Mouse (Mus musculus): Measurements from ENCODE around the gene Tbc1d24.

Gene Tbc1d24

DNA sequence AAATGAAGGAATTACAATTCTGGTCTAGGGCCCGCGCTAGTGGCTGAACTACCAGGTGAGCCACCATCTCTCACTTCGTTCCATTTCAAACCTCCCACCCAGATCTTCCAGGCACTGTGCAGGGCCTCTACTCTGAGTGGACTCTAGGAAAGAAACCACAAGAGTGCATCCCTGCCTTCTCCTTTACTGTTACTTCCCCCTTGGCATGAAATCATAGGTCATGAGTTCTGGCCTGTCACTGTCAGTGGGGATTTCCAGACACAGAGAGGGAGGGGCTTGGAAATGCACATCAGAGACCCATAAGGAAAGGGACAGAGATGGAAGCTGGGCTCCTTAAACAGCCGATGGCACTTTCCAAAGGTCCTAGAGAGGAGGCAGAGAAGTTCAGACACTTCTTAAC is 33.6 kb downstream of the Tbc1d24 start:
- no peak for DNase-seq

DNA sequence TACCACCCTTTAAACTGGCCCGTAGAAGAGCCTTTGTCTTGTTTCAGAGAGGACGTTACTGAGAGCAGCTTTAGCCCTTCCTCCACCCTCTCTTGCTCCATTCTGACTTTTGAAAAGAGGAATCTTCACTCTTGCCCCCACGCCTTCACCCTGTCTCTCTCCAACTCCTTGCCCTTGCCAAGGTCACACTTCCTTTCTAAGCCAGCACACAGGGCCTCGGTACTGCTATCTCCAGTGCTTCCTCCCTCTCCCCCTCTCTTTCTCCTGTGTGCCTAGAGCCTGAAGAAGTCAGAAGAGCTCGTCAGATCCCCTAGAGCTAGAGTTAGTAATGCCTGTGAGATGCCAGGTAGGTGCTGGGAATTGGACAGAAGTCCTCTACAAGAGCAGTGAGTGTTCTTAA is 34.6 kb downstream of the Tbc1d24 start:
- DNase-seq, result no peak

DNA sequence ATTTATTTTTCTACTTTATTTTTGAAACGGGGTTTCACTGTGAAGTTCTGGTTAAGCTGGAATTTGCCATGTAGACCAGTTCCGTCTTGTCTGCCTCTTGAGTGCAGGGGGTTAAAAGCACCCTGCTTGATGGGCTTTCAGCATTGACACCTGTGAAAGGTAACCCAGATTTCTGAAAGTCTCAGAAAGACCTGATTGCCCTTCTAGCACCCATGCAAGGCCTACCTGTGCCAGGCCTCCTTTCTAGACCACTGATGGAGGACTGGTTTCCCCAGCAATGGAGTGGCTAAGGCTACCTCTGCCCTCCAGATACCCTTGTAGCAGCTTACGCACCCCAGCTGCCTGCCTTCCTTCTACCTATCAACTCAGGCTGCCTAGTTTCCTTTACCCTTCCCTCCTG is 35.2 kb downstream of the Tbc1d24 start:
- DNase-seq, result no peak

DNA sequence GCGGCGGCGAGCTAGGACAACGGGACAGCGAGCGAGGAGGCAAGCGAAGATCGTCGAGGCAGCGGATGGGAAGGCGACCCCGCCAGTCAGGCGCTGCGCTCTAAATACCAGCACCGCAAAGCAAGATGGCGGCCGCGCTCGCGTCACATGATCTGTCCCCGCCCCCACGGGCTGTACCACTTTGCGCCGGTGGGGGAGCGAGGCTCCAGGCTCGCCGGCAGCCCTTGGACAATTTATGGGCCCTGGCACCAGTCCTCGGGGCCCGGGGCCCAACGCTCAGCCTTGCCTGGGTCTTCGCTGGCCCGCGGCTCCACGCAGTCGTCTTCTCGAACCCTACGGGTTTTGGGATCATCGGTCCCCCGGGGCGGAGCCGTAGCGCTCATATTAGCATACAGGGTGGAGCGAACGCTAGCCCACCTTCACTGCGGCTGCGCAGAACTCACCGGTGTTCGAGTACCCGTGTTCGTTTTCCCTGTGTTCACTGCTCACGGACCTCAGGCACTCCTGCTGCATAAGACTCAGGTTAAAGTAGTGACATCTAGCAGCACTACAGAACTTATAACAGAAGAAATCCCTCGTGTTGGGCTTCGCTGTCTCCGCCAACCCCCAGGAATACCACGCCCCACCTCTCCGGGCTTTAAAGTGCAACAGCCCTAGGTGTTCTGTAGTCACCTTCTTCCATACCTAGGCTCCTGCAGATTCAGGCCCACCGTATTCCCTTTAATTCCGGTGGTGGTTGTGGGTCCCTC is 35.9 kb downstream of the Tbc1d24 start, which contains the start of gene Atp6v0c:
TSS of gene Atp6v0c (minus strand) at position 386 of the 749 bp plus-strand sequence.
- DNase-seq, result peak; percentile 97

DNA sequence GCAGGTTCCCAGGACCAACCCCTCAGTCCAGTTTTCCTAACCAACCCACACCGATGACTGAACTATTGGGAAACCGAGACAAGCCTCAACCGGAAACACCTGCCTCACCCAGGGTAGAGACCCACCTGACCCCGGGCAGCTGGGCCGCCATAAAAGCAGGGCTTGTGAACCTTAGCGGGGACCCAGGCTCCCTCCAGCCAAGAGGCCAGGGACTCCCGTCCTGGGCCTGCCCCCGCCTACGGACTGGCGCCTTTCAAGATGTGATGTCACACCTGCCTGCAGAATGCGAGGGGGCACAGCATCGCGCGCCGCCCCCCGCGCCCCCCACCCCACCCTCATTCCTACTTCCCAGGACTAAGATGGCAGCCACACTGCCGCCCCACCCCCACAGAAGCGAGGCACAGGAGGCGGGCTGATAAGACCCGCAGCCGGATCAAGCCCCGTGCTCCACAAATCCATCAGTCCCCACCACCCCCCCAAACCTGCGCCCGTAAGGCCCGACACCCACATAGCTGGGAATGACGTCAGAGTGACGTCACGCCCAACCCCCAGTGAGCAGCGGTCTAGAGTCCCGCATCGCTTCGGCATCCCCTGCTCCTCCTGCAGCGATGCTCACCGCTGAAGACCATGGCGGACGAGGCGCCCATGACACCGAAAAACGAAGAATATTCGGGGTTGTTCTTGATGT is 36.6 kb downstream of the Tbc1d24 start:
- peak; percentile 85 for DNase-seq

DNA sequence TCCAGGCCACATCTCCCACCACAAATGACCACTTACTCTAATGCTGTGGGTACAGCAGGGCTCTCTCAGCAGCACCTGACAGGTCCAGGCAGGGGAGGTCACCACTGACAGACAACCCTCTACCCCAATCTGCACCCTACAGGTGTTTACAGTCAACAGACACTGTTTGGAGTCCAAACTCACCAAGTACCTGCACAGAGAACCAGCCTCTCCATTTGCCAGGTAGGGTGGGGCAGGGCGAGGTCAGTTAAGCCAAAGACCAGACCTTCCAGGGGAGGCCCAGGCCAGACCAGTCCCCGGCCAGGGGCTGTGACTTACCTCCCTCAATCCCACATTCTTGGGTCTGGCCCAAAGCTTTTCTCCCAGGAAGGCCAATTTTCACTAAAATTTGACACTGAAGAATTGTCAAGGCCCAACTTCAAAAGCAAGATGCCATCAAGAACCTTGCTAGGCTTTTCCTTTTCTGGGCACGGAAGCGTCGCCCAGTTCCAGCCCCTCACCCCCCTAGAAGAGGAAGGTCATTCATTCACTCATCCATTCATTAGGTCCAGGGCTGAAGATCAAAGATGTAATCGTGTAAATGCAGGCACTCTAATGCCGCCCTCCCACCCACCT is 37.4 kb downstream of the Tbc1d24 start:
- peak; percentile 56 for DNase-seq

DNA sequence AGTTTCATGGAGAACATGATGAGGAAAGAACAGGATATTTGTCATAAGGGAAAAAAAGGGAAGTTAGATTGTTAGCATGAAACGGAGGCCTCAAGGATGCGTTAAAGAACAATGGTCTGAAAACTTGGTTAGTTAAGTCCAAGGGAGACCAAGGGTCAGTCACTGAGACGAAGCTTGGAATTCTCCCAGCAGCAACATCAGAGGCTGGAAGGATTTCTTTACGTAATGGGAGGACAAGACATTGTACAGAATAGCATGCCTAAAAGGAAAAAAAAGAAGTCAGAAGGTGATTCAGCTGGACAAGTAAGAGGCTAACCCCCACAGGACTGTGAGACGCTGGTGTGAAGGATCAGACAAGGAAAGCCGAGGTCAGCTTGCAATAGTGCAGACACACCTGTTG is 38.2 kb downstream of the Tbc1d24 start:
- no peak for DNase-seq

DNA sequence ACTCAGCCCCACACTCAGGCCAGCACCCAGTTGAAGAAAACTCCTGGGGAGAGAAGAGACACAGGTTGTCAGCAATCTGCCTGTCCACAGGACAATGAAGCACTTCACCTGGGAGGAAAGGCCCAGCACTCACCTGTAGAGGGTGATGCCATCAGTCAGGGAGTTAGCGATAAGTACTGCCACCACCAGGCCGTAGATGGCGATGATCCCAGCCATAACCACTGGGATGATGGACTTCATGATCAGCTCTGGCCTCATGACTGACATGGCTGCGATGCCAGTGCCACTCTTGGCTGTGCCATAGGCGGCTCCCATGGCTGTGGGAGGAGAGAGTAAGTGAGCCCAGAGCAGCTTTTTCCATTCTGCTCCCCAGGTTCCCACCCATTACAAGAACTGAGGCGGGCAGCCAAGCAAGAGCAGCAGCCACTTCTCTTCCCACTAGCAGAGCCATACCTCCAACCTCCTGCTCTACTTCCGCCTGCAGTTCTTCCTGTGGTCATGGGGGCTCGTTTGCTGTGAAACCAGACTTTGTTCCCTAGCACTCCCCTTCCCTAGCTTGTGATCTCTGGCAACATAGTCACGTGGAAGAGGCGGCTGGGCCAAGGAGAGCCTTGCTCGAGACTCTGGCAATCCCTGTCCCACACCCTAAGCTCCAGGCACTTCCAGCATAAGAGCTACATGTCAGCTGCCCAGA is 40.6 kb downstream of the Tbc1d24 start:
- no peak for DNase-seq

DNA sequence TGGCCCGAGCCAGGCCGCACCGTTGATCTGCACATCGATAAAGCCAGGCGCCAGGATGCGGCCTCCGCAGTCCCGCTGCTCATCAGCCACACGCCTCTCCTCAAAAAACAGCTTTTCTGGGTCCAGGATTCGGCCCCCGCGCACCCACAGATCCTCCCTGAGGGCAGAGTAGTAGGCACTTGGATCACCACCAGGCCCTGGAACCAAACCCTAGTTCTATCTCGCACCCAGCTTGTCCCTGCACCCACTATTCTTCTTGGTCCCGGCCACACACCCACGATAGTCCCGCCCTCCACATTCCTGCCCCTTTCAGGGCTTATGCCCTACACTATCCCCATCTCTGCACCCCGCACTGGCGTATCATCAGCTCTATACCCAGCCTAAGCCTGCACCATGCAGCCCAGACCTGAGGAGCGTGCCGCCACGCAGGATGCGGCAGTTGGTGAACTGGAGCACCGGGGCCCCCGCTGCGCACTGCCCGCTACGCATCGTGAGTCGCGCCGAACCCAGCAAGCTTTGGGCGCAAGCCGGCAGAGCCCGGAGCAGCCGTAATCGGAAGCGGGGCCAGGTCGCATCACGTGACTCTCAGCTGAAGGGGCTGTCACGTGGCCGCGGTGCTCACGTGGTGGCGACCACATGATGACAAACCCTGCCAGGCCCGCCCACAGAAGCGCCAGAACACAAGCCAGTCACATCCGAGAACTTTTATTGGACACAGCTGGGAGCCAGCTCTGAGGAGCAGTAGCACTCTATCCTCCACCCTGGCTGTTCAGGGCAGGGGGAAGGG is 42.0 kb downstream of the Tbc1d24 start, which contains the start of gene Amdhd2:
TSS of gene Amdhd2 (minus strand) at position 591 of the 787 bp plus-strand sequence.
- peak; percentile 94 for DNase-seq

DNA sequence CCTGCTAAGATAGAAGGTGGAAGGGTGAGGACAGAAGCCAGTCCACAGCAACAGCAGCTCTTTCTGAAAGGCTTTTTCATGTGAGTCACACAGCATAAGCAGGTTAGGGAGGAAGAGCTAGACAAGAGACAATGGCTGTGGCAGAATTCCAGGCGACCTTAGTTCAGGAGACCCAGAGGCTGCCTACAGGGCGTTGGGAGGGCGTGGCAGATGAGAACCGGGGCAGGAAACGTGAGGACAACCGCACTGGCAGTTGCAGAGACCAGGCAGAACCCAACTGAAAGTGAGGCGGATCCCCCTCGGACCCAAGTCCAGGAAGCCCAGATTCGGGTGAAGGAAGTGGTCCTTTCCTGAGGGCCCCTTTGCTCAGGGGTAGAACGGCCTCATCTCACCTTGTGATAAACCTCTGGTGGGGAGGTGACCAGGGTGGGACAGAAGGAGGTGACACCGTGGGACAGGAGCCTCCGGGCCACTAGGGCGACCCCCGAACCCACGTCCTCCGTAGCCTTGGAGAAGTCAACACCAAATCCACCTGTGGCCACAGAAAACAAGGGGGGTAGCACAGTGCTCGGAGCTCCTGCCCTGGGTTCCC is 42.7 kb downstream of the Tbc1d24 start:
- peak; percentile 62 for DNase-seq

DNA sequence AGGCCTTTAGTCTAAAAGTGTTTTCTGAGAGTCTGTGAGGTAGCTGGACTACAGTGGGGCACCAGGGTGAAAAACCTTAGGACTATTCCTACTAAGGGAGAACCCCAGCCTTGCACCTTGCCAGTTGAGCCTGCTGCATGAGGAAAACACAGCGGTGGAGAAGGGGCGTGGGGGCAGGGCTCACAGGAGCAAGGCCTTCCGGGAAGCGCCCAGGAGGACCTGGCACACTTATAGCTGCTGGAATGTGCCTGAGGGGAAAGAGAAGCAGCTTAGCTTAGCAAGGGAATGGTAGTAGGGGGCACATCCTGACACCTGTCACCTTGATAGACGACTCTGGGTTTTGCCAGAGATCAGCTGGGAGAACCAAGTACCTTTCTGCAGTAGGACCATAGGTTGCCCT is 43.9 kb downstream of the Tbc1d24 start:
- DNase-seq, result no peak

DNA sequence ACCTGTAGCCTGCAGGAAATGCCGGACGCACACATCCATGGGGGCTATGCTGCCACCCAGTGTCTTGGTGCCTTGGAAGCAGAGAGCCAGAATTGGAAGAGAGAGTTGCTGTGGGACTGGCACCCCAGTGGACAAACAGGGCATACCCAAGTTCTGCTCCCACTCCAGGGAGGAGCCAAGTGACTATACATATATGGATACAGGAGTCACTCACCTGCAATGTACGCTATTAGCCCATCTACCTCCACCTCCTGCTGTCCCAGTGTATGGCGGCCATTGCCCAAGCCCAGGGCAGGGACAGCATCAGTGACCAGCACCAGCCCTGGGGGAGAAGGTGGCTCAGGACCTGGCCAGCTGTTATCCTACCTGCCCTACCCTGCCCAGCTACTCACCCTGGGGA is 47.8 kb downstream of the Tbc1d24 start:
- DNase-seq, result no peak

DNA sequence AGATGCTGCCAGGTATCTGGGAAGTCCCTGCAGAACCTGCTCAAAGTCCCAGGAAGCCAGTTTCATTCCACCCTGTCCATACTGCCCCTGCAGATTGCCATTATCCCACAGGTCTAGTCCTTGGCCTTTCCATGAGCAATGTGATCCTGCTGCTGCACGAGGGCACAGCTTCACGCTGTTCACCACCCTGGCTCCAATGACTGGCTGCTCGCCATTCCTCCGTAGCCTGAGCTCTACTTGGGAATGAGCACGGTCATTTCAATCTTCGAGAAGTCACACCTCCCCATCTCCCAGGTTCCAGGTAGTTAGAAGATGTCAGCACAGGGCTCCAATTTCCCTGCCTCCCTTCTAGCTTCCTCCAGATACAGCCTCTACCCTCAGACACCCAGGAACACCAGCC is 48.2 kb downstream of the Tbc1d24 start:
- no peak for DNase-seq

DNA sequence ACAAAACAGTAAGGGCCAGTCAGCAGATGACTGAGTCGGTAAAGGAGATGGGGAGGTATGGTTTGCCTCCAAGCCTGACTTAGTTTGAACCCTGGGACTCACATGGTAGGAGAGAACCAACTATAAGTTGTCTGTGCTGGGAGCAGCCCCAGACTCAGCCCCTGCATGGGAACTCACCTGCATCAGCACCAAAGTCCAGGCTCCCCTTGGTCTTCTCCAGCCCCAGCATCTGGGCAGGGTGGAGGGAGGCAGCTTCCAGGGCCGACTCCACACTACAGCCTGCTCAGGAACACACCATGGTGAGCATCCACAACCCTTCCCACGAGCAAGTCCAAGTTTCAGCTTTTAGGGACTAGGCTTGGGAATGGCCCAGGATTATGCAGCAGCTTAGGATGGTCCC is 49.0 kb downstream of the Tbc1d24 start:
- no peak for DNase-seq

DNA sequence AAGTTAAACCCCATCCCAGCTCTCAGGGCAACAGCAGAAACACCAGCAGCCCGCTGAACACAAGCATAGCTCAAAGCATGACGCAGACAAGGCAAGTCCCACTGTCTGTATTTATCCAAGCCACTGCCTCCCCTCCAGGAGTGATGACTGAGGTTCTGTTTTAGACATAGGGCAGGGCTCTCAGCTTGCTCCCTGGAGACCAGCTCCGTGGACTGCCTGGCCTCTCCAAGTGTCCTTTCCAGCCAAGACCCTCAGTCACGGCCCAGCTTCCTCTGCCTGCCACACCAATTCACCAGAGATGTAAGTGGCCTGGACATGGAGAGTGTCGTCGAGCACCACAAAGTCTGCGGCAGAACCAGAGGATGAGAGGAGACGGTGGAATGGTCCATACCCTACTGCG is 49.6 kb downstream of the Tbc1d24 start:
- DNase-seq, result no peak

DNA sequence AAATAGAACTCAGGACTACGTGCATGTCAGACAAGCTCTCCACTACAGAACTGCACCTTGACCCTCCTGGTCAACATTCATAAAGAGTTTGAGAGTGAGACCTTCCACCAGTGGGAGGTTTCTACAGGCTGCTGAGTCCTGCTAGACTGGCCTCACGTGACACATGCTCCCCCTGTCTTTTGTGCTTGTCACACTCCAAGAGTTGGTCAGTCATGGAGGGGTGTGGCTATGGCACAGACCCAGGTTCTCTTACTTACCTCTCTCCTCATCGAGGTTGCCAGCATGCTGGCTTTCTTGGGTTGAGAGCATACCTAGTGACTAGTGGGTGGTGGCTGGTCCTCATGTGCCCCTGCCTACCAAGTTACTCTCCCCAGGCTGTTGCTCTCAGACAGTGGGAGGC is 50.9 kb downstream of the Tbc1d24 start:
- no peak for DNase-seq

DNA sequence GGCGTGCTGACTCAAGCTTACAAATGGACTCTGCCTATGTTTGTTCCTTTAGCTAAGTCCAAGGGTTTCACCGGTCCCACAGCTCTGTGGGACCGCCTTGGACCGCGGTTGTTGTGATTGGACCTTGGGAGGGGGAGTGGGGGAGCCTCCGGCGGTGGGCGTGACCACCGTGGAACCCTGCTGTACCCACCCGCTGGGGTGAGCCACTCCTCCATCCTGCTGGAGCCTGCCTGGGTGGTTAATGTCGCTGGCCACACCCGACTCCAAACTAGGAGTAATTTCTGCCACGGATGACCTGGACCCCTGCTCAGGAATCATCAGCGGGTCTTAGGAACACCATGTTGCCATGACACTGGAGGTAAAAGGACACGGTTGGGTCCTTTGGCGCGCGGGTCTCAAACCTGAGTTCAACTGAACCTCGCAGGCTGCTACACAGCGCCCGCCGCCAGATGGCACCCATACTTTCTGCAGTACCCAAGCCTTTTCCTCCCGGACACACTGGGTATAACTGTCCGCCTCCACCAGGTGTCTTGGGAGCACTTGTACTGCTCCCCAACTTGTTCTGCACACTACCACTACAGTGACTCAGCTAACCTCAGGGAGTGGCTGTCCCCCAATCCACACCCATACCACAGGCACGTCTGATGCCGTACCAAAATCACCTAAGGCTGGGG is 53.3 kb downstream of the Tbc1d24 start:
- peak; percentile 80 for DNase-seq

DNA sequence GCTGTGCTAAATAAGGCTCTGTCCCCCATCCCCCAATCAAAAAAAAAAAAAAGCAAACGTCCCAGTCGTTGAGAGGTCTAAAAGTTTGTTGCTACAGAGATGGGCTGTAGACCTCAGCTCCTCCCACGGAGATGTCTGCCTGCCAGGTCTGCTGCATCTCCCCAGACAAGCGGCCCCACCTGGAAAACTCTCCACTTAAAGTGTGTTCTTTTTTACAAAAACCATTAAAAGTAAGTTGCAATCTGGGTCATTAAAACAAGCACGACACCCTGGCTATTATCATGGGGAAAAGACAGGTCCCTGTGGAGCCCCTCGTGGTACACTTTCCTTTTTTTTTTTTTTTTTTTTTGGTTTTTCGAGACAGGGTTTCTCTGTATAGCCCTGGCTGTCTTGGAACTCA is 54.0 kb downstream of the Tbc1d24 start:
- DNase-seq, result no peak

DNA sequence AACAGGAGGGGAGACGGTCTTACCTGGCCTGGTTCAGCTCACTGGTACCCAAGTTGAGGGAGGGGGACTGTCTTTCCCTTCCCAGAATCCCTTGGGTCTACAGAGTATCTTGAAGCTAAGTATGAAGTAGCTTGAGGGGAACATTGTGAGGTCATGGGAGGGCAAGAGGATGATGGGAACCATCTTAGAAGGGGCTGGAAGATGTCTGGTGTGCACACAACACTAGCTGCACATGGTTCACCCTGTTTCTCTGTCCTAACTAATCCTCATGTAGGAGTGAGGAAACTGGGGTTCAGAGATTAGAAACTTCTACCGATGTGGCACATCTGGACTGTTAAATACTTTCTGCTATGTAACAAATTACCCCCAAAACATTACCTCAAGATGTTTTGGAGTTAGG is 54.5 kb downstream of the Tbc1d24 start, which contains the start of gene Pdpk1:
TSS of gene Pdpk1 (minus strand) at position 101 of the 400 bp plus-strand sequence.
- DNase-seq, result no peak

DNA sequence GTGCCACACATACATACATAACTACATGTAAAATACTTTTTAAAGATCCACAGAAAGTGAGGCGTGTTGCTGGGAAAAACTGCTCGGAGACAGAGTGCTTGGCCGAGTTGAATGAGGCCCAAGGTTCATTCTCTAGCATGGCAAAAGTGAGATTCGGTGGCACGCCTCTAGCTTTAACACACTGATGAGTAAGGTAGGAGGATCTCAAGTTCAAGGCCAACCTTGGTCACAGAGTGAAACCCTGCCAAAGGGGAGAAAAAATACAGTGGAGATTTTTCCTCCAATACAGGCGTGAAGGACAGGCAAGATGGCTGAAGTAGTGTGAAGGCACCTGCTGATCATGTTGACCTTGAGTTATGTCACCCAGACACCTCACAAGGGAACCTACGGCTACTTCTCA is 55.9 kb downstream of the Tbc1d24 start:
- no peak for DNase-seq

DNA sequence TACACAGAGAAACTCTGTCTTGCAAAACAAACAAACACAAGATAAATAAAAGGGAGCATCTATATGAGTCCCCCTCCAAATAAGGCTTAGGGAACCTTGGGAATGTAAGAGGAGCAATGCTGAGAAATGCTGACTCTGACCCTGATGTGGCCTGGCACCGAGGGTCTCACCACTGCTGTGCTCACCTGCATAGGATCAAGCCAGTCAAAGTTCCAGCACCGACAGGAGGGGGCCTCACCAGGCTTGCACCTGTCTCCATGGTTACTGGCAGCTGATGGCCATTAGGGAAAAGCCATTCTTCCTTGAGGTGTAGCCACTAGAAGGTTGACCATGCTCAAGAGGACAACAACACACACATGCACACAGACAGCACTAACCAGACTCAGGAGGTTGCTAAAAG is 62.5 kb downstream of the Tbc1d24 start:
- DNase-seq, result no peak
